In genomic region chr6:7845680-7846017, GRCm38 (mm10) we compare ENCODE assay signal across 8 mouse cellular contexts. TPM values are rescaled to one million over a fixed set of nuclear protein-coding genes. Genes with fewer than 3 reads are reported as not detected.
DNase-seq lines count a peak whose midpoint lies in the region; ATAC-seq lines count a peak whose summit lies in the region.

No protein-coding gene starts in this region.

- no peaks in the 10 kb centered on the region for H3K9me3 ChIP-seq in kidney, embryonic 14.5 days (ENCODE audit: control insufficient read depth, low read length)
- no peaks in the 10 kb centered on the region for H3K9me3 ChIP-seq in hindbrain, embryonic 11.5 days (ENCODE audit: control insufficient read depth, low read length)
- no peaks in the 10 kb centered on the region for H3K9me3 ChIP-seq in midbrain, embryonic 11.5 days (ENCODE audit: control insufficient read depth, low read length)

- WGBS in kidney, embryonic 14.5 days = 15% methylated on average over 6 of the region's 6 CpGs
- WGBS in hindbrain, embryonic 11.5 days = 30% methylated on average over 6 of the region's 6 CpGs
- WGBS in midbrain, embryonic 11.5 days = 30% methylated on average over 6 of the region's 6 CpGs

- peak overlapping the region; percentile 82 for H3K4me3 ChIP-seq in kidney, embryonic 14.5 days (ENCODE audit: low read length)
- peak overlapping the region; percentile 79 for H3K4me3 ChIP-seq in hindbrain, embryonic 11.5 days (ENCODE audit: low read depth, low read length)
- peak overlapping the region; percentile 81 for H3K4me3 ChIP-seq in midbrain, embryonic 11.5 days (ENCODE audit: low read depth, low read length)

- DNase-seq in kidney, adult 11 months = no peak
- peak; percentile 12 for DNase-seq in Muller cell, postnatal 12 days (ENCODE audit: inconsistent ontology term)
- DNase-seq in hindbrain, embryonic 11.5 days (ENCODE audit: low spot score) = peak; percentile 19
- DNase-seq in midbrain, embryonic 11.5 days (ENCODE audit: low spot score, missing footprints) = peak; percentile 89
- no peak for DNase-seq in cerebellum, adult 8-10 months
- DNase-seq in ovary, adult 18-20 months (ENCODE audit: low spot score) = no peak

- H3K4me1 ChIP-seq in kidney, embryonic 14.5 days (ENCODE audit: control insufficient read depth, insufficient read depth, low read length) = peaks cover 4% of the 10 kb centered on the region; the same call in 1 of the 2 replicates
- H3K4me1 ChIP-seq in hindbrain, embryonic 11.5 days (replicated peaks; ENCODE audit: control insufficient read depth, insufficient read depth, low read length) = no peaks in the 10 kb centered on the region
- no peaks in the 10 kb centered on the region for H3K4me1 ChIP-seq in midbrain, embryonic 11.5 days (ENCODE audit: control insufficient read depth, insufficient read depth, low read length)

- peak overlapping the region; percentile 87; the same call in 1 of the 2 replicates for H3K9ac ChIP-seq in kidney, embryonic 14.5 days (ENCODE audit: low read depth, low read length)
- H3K9ac ChIP-seq in hindbrain, embryonic 11.5 days (ENCODE audit: low read depth, low read length) = no peak overlapping the region
- H3K9ac ChIP-seq in midbrain, embryonic 11.5 days (ENCODE audit: low read length) = no peak overlapping the region

- no peaks in the 10 kb centered on the region for H3K27me3 ChIP-seq in kidney, embryonic 14.5 days (ENCODE audit: control insufficient read depth, insufficient read depth, low read length)
- H3K27me3 ChIP-seq in hindbrain, embryonic 11.5 days (ENCODE audit: control insufficient read depth, insufficient read depth, low read length) = no peaks in the 10 kb centered on the region
- H3K27me3 ChIP-seq in midbrain, embryonic 11.5 days (ENCODE audit: control insufficient read depth, insufficient read depth, low read length) = no peaks in the 10 kb centered on the region

- H3K36me3 ChIP-seq in kidney, embryonic 14.5 days (ENCODE audit: control insufficient read depth, insufficient read depth, low read length) = no peaks in the 10 kb centered on the region
- no peaks in the 10 kb centered on the region for H3K36me3 ChIP-seq in hindbrain, embryonic 11.5 days (ENCODE audit: control insufficient read depth, insufficient read depth, low read length)
- no peaks in the 10 kb centered on the region for H3K36me3 ChIP-seq in midbrain, embryonic 11.5 days (ENCODE audit: control insufficient read depth, insufficient read depth, low read length)

- no peak for ATAC-seq in kidney, embryonic 14.5 days (ENCODE audit: low FRiP score, low TSS enrichment)
- no peak for ATAC-seq in hindbrain, embryonic 11.5 days (ENCODE audit: low FRiP score)
- ATAC-seq in midbrain, embryonic 11.5 days (ENCODE audit: low FRiP score) = no peak
- no peak for ATAC-seq in inflammation-experienced regulatory T-cells, adult 6 months

- peak overlapping the region; percentile 42 for H3K4me2 ChIP-seq in kidney, embryonic 14.5 days (replicated peaks; ENCODE audit: low read depth, low read length)
- peak overlapping the region; percentile 47 for H3K4me2 ChIP-seq in hindbrain, embryonic 11.5 days (replicated peaks; ENCODE audit: low read depth, low read length)
- peak overlapping the region; percentile 63 for H3K4me2 ChIP-seq in midbrain, embryonic 11.5 days

- no peak overlapping the region for H3K27ac ChIP-seq in kidney, embryonic 14.5 days (ENCODE audit: low read depth, low read length)
- no peak overlapping the region for H3K27ac ChIP-seq in hindbrain, embryonic 11.5 days (ENCODE audit: low read depth, low read length)
- no peak overlapping the region for H3K27ac ChIP-seq in midbrain, embryonic 11.5 days (ENCODE audit: low read depth, low read length)

RNA-seq across cellular contexts. Expression of gene C1galt1, which starts 1.0 kb away (rescaled TPM):
- 4.2 and 5.3 TPM in 2 replicates for polyA plus RNA-seq in kidney, embryonic 14.5 days (2014; fragmentation: Nextera tagmentation; extraction: Ambion mirVana)
- 3.1 and 4.1 TPM in 2 replicates for polyA plus RNA-seq in hindbrain, embryonic 11.5 days (2014; fragmentation: Nextera tagmentation; extraction: Ambion mirVana)
- 2.6 and 3.1 TPM in 2 replicates for polyA plus RNA-seq in midbrain, embryonic 11.5 days (2014; fragmentation: Nextera tagmentation; extraction: Ambion mirVana)
- polyA plus RNA-seq in inflammation-experienced regulatory T-cells, adult 6 months (2017; shearing (Covaris generic)) = 1 to 10 TPM; 4.8 to 6.7 (median 5.3) TPM

Comparison
In these comparisons a context has a peak if more than half of its experiments do, and no peak if none do; other contexts are left out.
1. DNase-seq: peak in Muller cell, postnatal 12 days (single experiment), hindbrain, embryonic 11.5 days (single experiment) and midbrain, embryonic 11.5 days (single experiment); none in kidney, adult 11 months (single experiment), cerebellum, adult 8-10 months (single experiment) and ovary, adult 18-20 months (single experiment).
2. Peak in every context shown above with its lines, with median percentiles within 50 percentile points of each other: H3K4me2 ChIP-seq and H3K4me3 ChIP-seq.